Mouse (Mus musculus) Muller cell, postnatal 12 days (primary cell): ENCODE measurements around the gene Syp.

ENCODE experiments used
- DNase-seq: peaks from one replicate; pipeline ENCODE4 v3.0.0-alpha.2; 2015; ENCODE audit errors: inconsistent ontology term

Gene Syp

GRCm38 (mm10) chrX:7662936-7663335, 24.7 kb downstream of the Syp start:
- DNase-seq = no peak

- no peak for DNase-seq
Measured at GRCm38 (mm10) chrX:7664791-7665190, 26.5 kb downstream of the Syp start.

- no peak for DNase-seq
Measured at GRCm38 (mm10) chrX:7665739-7666502, 27.6 kb downstream of the Syp start.

GRCm38 (mm10) chrX:7670390-7670881, 32.2 kb downstream of the Syp start:
- peak; percentile 81 for DNase-seq

- DNase-seq = peak; percentile 66
Measured at GRCm38 (mm10) chrX:7670921-7671623, 32.8 kb downstream of the Syp start, which contains the start of gene Plp2. Gene Plp2, minus strand, starts transcription at chrX:7671390.

GRCm38 (mm10) chrX:7672739-7673138, 34.5 kb downstream of the Syp start:
- no peak for DNase-seq

- no peak for DNase-seq
Measured at GRCm38 (mm10) chrX:7673578-7674281, 35.5 kb downstream of the Syp start.

GRCm38 (mm10) chrX:7674284-7675000, 36.2 kb downstream of the Syp start:
- no peak for DNase-seq

- DNase-seq = no peak
Measured at GRCm38 (mm10) chrX:7675001-7675380, 36.7 kb downstream of the Syp start.

- no peak for DNase-seq
Measured at GRCm38 (mm10) chrX:7678986-7679385, 40.7 kb downstream of the Syp start.

GRCm38 (mm10) chrX:7679405-7680056, 41.3 kb downstream of the Syp start:
- peak; percentile 91 for DNase-seq

- no peak for DNase-seq
Measured at GRCm38 (mm10) chrX:7680057-7680412, 41.8 kb downstream of the Syp start.

GRCm38 (mm10) chrX:7680864-7681263, 42.6 kb downstream of the Syp start, which contains the start of gene Magix:
Gene Magix, minus strand, starts transcription at chrX:7681251.
- no peak for DNase-seq

- DNase-seq = no peak
Measured at GRCm38 (mm10) chrX:7688321-7688720, 50.0 kb downstream of the Syp start.

- no peak for DNase-seq
Measured at GRCm38 (mm10) chrX:7690486-7690885, 52.2 kb downstream of the Syp start.

- DNase-seq = no peak
Measured at GRCm38 (mm10) chrX:7692862-7693261, 54.6 kb downstream of the Syp start.

GRCm38 (mm10) chrX:7696520-7696919, 58.2 kb downstream of the Syp start:
- DNase-seq = no peak

GRCm38 (mm10) chrX:7696954-7697381, 58.7 kb downstream of the Syp start, which contains the start of gene Gpkow:
Gene Gpkow, plus strand, starts transcription at chrX:7697131.
- peak; percentile 84 for DNase-seq
